Comparison of ENCODE assay signal across 8 mouse cellular contexts in the genomic region with DNA sequence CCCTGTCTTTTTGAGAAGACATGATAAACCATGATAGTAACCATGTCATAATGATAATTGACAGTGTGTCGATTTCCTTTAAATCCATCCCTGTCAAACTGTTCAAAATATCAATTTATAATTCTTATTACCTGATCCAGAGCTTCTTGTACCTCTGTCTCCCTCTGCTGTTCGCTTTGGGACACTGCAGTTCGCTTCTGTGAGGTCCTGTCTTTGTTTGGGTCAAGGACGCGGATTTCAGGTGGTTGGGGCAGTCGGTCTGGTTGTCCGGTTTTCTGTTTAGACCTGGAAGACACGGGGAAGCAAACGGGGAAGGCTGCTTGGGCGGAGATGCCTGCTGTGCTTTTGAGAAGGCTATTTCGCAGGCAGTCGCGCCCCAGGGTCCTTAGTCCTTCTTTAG. TPM values are rescaled to one million over a fixed set of nuclear protein-coding genes. Genes with fewer than 3 reads are reported as not detected.
DNase-seq lines count a peak whose midpoint lies in the region; ATAC-seq lines count a peak whose summit lies in the region.

No protein-coding gene starts in this region.

- H3K9ac ChIP-seq in embryonic facial prominence, embryonic 11.5 days (replicated peaks; ENCODE audit: low read length): peak overlapping the region; percentile 46
- peak overlapping the region; percentile 63; the same call in 1 of the 2 replicates for H3K9ac ChIP-seq in heart, embryonic 11.5 days (ENCODE audit: low read depth, low read length)
- H3K9ac ChIP-seq in kidney, embryonic 15.5 days: peak overlapping the region; percentile 23; the same call in 1 of the 2 replicates
- no peak overlapping the region for H3K9ac ChIP-seq in limb, embryonic 15.5 days

- peak overlapping the region; percentile 32 for H3K4me2 ChIP-seq in embryonic facial prominence, embryonic 11.5 days (ENCODE audit: low read depth, low read length)
- peak overlapping the region; percentile 72 for H3K4me2 ChIP-seq in heart, embryonic 11.5 days
- H3K4me2 ChIP-seq in kidney, embryonic 15.5 days: peak overlapping the region; percentile 54
- H3K4me2 ChIP-seq in limb, embryonic 15.5 days: peak overlapping the region; percentile 51

- ATAC-seq in embryonic facial prominence, embryonic 11.5 days (replicated peaks; ENCODE audit: insufficient number of reproducible peaks, low FRiP score, low TSS enrichment, low read depth): no peak
- ATAC-seq in heart, embryonic 11.5 days (replicated peaks; ENCODE audit: insufficient number of reproducible peaks, low FRiP score, low TSS enrichment): no peak
- ATAC-seq in kidney, embryonic 15.5 days (replicated peaks; ENCODE audit: low FRiP score): no peak
- ATAC-seq in limb, embryonic 15.5 days (ENCODE audit: insufficient number of reproducible peaks, low FRiP score, low TSS enrichment, low read depth): no peak
- peak; percentile 75; the same call in 1 of the 2 replicates for ATAC-seq in monocyte, adult 5-6 weeks (replicated peaks; ENCODE audit: insufficient number of reproducible peaks, low FRiP score, low TSS enrichment, poor library complexity, severe bottlenecking)

- DNase-seq in 3134 (ENCODE audit: extremely low read depth, insufficient read length, low spot score): peak; percentile 24
- DNase-seq in adrenal gland, adult 2 months: peak; percentile 52
- peak; percentile 88 for DNase-seq in embryonic facial prominence, embryonic 11.5 days (ENCODE audit: low spot score)
- peak; percentile 78 to 87 for DNase-seq in spleen, postnatal 4 days (ENCODE audit: low spot score in 2 of 2)

- H3K4me1 ChIP-seq in embryonic facial prominence, embryonic 11.5 days (ENCODE audit: control insufficient read depth, insufficient read depth, low read length): no peaks in the 10 kb centered on the region
- H3K4me1 ChIP-seq in heart, embryonic 11.5 days (ENCODE audit: control insufficient read depth, insufficient read depth, low read length): peaks cover 3% of the 10 kb centered on the region; the same call in 1 of the 2 replicates
- H3K4me1 ChIP-seq in kidney, embryonic 15.5 days: peaks cover 10% of the 10 kb centered on the region
- no peaks in the 10 kb centered on the region for H3K4me1 ChIP-seq in limb, embryonic 15.5 days

- peaks cover 13% of the 10 kb centered on the region for H3K27me3 ChIP-seq in embryonic facial prominence, embryonic 11.5 days (ENCODE audit: control insufficient read depth, insufficient read depth, low read length)
- H3K27me3 ChIP-seq in heart, embryonic 11.5 days (ENCODE audit: control insufficient read depth, insufficient read depth, low read length): peaks cover 63% of the 10 kb centered on the region
- H3K27me3 ChIP-seq in kidney, embryonic 15.5 days: peaks cover 94% of the 10 kb centered on the region
- peaks cover 85% of the 10 kb centered on the region for H3K27me3 ChIP-seq in limb, embryonic 15.5 days

- no peak overlapping the region for H3K27ac ChIP-seq in embryonic facial prominence, embryonic 11.5 days (replicated peaks; ENCODE audit: low read depth, low read length)
- no peak overlapping the region for H3K27ac ChIP-seq in heart, embryonic 11.5 days (ENCODE audit: low read depth, low read length)
- H3K27ac ChIP-seq in kidney, embryonic 15.5 days: no peak overlapping the region
- H3K27ac ChIP-seq in limb, embryonic 15.5 days: no peak overlapping the region

- peak overlapping the region; percentile 23 for H3K4me3 ChIP-seq in embryonic facial prominence, embryonic 11.5 days (ENCODE audit: low read depth, low read length)
- H3K4me3 ChIP-seq in heart, embryonic 11.5 days (ENCODE audit: low read depth, low read length): peak overlapping the region; percentile 35
- peak overlapping the region; percentile 26 for H3K4me3 ChIP-seq in kidney, embryonic 15.5 days (replicated peaks)
- H3K4me3 ChIP-seq in limb, embryonic 15.5 days: peak overlapping the region; percentile 26

- no peaks in the 10 kb centered on the region for H3K36me3 ChIP-seq in embryonic facial prominence, embryonic 11.5 days (replicated peaks; ENCODE audit: control insufficient read depth, insufficient read depth, low read depth, low read length)
- H3K36me3 ChIP-seq in heart, embryonic 11.5 days (ENCODE audit: control insufficient read depth, insufficient read depth, low read length): no peaks in the 10 kb centered on the region
- H3K36me3 ChIP-seq in kidney, embryonic 15.5 days: no peaks in the 10 kb centered on the region
- no peaks in the 10 kb centered on the region for H3K36me3 ChIP-seq in limb, embryonic 15.5 days

- H3K9me3 ChIP-seq in embryonic facial prominence, embryonic 11.5 days (replicated peaks; ENCODE audit: control insufficient read depth, low read length): no peaks in the 10 kb centered on the region
- no peaks in the 10 kb centered on the region for H3K9me3 ChIP-seq in heart, embryonic 11.5 days (replicated peaks; ENCODE audit: control insufficient read depth, low read length)
- H3K9me3 ChIP-seq in kidney, embryonic 15.5 days (replicated peaks): no peaks in the 10 kb centered on the region
- H3K9me3 ChIP-seq in limb, embryonic 15.5 days: no peaks in the 10 kb centered on the region

- 0% methylated on average over 13 of the region's 13 CpGs for WGBS in embryonic facial prominence, embryonic 11.5 days
- under 1% methylated on average over 13 of the region's 13 CpGs for WGBS in heart, embryonic 11.5 days (ENCODE audit: insufficient replicate concordance)
- under 1% methylated on average over 13 of the region's 13 CpGs for WGBS in kidney, embryonic 15.5 days
- WGBS in limb, embryonic 15.5 days: under 1% methylated on average over 13 of the region's 13 CpGs

RNA-seq across cellular contexts. Expression of a gene that starts 11.5 kb away (rescaled TPM):
- not detected for total RNA-seq in adrenal gland, adult 2 months (2021)
- not detected in 2 replicates for polyA plus RNA-seq in adrenal gland, adult 2 months (2012; rRNA removed)
- polyA plus RNA-seq in embryonic facial prominence, embryonic 11.5 days (2014; fragmentation: Nextera tagmentation; extraction: Ambion mirVana): not detected in 2 replicates
- polyA plus RNA-seq in heart, embryonic 11.5 days (2014; fragmentation: Nextera tagmentation; extraction: Ambion mirVana): 0.43 TPM in 1 of 2 replicates, not detected in the other
- polyA plus RNA-seq in kidney, embryonic 15.5 days (2015; fragmentation: Nextera tagmentation; extraction: Ambion mirVana): 0.15 TPM in 1 of 2 replicates, not detected in the other
- polyA plus RNA-seq in limb, embryonic 15.5 days (2015; fragmentation: Nextera tagmentation; extraction: Ambion mirVana): 0.22 and 0.55 TPM in 2 replicates
- not detected in 3 replicates for total RNA-seq in monocyte, adult 5-6 weeks (2017)

Comparison
In these comparisons a context has a peak if more than half of its experiments do, and no peak if none do; other contexts are left out.
1. DNase-seq: peak in every context shown above with its lines; median percentile 88 in embryonic facial prominence, embryonic 11.5 days; 82 in spleen, postnatal 4 days; 52 in adrenal gland, adult 2 months; 24 in 3134.